Mouse (Mus musculus) stomach, embryonic 16.5 days (tissue): ENCODE data around the gene Tor1a. TPM values are rescaled to one million over a fixed set of nuclear protein-coding genes. Genes with fewer than 3 reads are reported as not detected.
"Not testable (repeated sequence)": the region's sequence is repeated elsewhere in the genome, so short reads cannot be mapped to it uniquely, and the experiment has no call there.

Source experiments
- ATAC-seq: fragments of 200-750 bp; cut with Nextera tagmentation; 2 replicates; pipeline ENCODE4 v1.8.0; 2017; ENCODE audit warnings: moderate number of reproducible peaks, moderate TSS enrichment; ENCODE audit not compliant: insufficient read depth, low FRiP score
- H3K27ac ChIP-seq: fragments of 300-500 bp; sonication (generic); 2 replicates; pipeline ENCODE4 v1.5.1; 2014; ENCODE audit warnings: low read length
- H3K27me3 ChIP-seq: fragments of 300-500 bp; sonication (generic); 2 replicates; pipeline ENCODE4 v1.6.1; 2014; ENCODE audit warnings: low read length, control low read depth, mixed read lengths; ENCODE audit not compliant: control insufficient read depth, insufficient read depth
- H3K36me3 ChIP-seq: fragments of 300-500 bp; sonication (generic); 2 replicates; pipeline ENCODE4 v1.6.1; 2014; ENCODE audit warnings: low read length; ENCODE audit not compliant: control insufficient read depth, insufficient read depth
- H3K4me1 ChIP-seq: fragments of 300-500 bp; sonication (generic); 2 replicates; pipeline ENCODE4 v1.6.1; 2014; ENCODE audit warnings: low read length, control low read depth, mixed read lengths; ENCODE audit not compliant: control insufficient read depth, insufficient read depth
- H3K4me2 ChIP-seq: fragments of 300-500 bp; sonication (generic); 2 replicates; pipeline ENCODE4 v1.6.1; 2014; ENCODE audit warnings: low read depth, low read length, mixed read lengths
- H3K4me3 ChIP-seq: fragments of 300-500 bp; sonication (generic); replicated peaks from 2 replicates; pipeline ENCODE4 v1.5.1; 2014; ENCODE audit warnings: mild to moderate bottlenecking, low read length
- H3K9ac ChIP-seq: fragments of 300-500 bp; sonication (generic); 2 replicates; pipeline ENCODE4 v1.6.1; 2014; ENCODE audit warnings: low read length
- H3K9me3 ChIP-seq: fragments of 300-500 bp; sonication (generic); replicated peaks from 2 replicates; pipeline ENCODE4 v1.6.1; 2016; ENCODE audit warnings: low read length, control low read depth; ENCODE audit not compliant: control insufficient read depth
- WGBS: fragments of 180-500 bp; shearing (Covaris S2); extraction: QIAGEN DNeasy Blood & Tissue Kit; methylation state at CpG from one replicate; pipeline ENCODE4 v1.1.7; 2014; 5-methylcytosine and 5-hydroxymethylcytosine counted together
- polyA plus RNA-seq: library from polyadenylated mRNA; unstranded; fragments of >200 nt; fragmentation: Nextera tagmentation; extraction: Ambion mirVana; gene quantifications from 2 replicates; pipeline ENCODE4 v1.2.1, GENCODE M21; 2015

Tor1a gene
- polyA plus RNA-seq, 1 experiment from 2014 or later, result 75.1 TPM

DNA sequence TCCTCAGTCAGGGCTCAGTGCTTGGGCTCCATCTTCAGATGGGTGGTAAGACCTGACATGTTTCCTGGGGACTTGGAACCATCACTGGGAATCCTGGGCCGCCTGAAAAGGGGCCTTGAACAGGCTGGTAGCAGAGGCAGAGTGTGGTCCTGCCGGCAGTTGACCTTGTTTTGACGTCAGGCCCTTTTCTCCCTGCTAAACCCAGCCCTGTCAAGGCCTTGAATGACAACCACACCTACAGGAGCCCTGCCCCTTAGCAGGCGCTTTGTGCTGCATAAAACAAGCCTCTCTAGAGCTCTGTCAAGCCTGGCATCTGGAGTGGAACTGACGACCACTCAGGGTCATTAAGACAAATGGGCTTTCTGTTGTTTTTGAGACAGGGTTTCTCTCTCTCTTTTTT is 7.9 kb downstream of the Tor1a start:
- Histone ChIP-seq H3K27ac (no peak overlapping the region), H3K9ac (no peak overlapping the region), H3K4me2 (no peak overlapping the region), H3K36me3 (peaks cover 22% of the 10 kb centered on the region; the same call in 1 of the 2 replicates), H3K4me3 (no peak overlapping the region), H3K4me1 (peaks cover 13% of the 10 kb centered on the region), H3K9me3 (no peaks in the 10 kb centered on the region), H3K27me3 (no peaks in the 10 kb centered on the region)
- no peak for ATAC-seq
- WGBS, result 37% methylated on average over 5 of the region's 5 CpGs

DNA sequence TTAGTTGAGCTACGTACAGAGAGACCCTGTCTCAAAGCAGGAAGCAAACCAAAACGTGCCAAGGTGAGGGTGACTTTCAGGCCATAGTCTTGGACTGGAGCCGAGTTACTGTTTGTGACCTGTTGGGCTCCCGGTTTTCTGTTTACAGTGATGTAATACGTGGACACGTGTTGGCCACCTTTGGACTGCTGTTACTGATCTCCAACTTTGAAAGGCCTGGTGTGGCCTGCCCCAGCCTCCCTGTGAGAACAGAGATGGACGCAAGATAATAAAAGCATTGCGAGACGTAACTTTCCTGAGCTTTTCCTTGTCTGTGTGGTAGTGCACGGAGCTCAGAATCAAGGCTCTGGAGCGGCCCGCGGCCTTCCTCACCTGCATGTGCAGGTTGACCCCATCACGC is 9.0 kb downstream of the Tor1a start:
- Histone ChIP-seq H3K9ac (no peak overlapping the region), H3K27me3 (no peaks in the 10 kb centered on the region), H3K4me3 (no peak overlapping the region), H3K27ac (no peak overlapping the region), H3K4me1 (peaks cover 21% of the 10 kb centered on the region), H3K9me3 (no peaks in the 10 kb centered on the region), H3K36me3 (peaks cover 22% of the 10 kb centered on the region; the same call in 1 of the 2 replicates), H3K4me2 (no peak overlapping the region)
- WGBS, result 84% methylated on average over 14 of the region's 14 CpGs
- no peak for ATAC-seq

DNA sequence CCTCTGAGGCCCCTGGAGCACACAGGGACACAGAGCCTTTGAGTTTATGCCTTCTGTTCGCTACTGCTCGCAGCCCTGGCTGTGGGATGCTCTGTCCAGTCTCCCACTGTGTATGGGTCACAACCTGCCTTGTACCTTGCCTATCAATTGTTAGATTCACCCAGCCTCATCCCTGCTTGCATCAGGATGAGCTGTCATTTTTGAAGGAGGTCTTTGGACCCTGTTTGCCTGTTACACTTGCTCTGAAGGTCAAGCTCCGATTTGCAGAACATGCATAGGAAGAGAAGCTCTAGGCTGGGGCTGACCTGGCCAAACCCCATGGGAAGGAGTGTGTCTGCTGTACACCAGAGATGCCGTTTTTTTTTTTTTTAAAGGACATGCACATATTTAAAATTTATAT is 10.2 kb downstream of the Tor1a start:
- H3K36me3 ChIP-seq, result peaks cover 22% of the 10 kb centered on the region; the same call in 1 of the 2 replicates
- WGBS, result 90% methylated on average over 4 of the region's 4 CpGs
- no peak overlapping the region for H3K4me3 ChIP-seq
- H3K27ac ChIP-seq, result no peak overlapping the region
- H3K27me3 ChIP-seq, result no peaks in the 10 kb centered on the region
- no peak overlapping the region for H3K4me2 ChIP-seq
- H3K9ac ChIP-seq, result no peak overlapping the region
- peaks cover 26% of the 10 kb centered on the region for H3K4me1 ChIP-seq
- ATAC-seq, result no peak
- no peaks in the 10 kb centered on the region for H3K9me3 ChIP-seq

DNA sequence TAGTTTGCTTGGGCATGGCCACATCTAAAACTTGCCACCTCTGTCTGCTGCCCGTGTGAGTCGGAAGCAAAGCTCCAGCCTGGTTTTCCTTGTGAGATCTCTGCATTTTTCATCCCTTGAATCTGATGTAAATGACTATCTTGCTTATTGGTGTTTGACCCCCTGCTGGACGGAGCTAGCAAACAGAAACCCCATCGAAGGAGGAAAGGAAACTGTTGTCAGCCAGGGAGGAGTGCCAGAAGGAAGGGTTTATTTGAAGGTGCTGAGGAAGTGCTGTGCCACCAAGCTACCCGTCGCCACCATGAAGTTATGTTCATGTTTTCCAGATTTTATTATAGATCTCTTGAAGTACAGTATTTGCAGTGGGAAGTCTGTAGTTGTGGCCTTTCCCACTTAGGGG is 12.9 kb downstream of the Tor1a start:
- peak overlapping the region; percentile 6; the same call in 1 of the 2 replicates for H3K4me3 ChIP-seq
- H3K9ac ChIP-seq, result peak overlapping the region; percentile 37
- H3K9me3 ChIP-seq, result no peaks in the 10 kb centered on the region

GRCm38 (mm10) chr2:30952824-30953490 is 14.8 kb downstream of the Tor1a start, which contains the start of gene Tor1b:
Gene Tor1b, plus strand, starts transcription at chr2:30952959.
- WGBS, result under 1% methylated on average over 60 of the region's 60 CpGs
- H3K4me2 ChIP-seq, result peak within 1 kb of the TSS; percentile 64
- no peaks in the 10 kb centered on the region for H3K27me3 ChIP-seq
- H3K27ac ChIP-seq, result peak within 1 kb of the TSS; percentile 84
- H3K4me1 ChIP-seq, result peaks cover 29% of the 10 kb centered on the region
- H3K9ac ChIP-seq, result peak within 1 kb of the TSS; percentile 97
- ATAC-seq, result peak; percentile 87
- H3K36me3 ChIP-seq, result 0 out of 2 replicates have a peak, but pooled peaks cover 5% of the 10 kb centered on the region
- H3K9me3 ChIP-seq, result no peaks in the 10 kb centered on the region
- H3K4me3 ChIP-seq, result peak within 1 kb of the TSS; percentile 89

More for the DNA sequence above, 12.9 kb downstream of the Tor1a start:
- peaks cover 29% of the 10 kb centered on the region for H3K4me1 ChIP-seq
- H3K27ac ChIP-seq, result no peak overlapping the region
- 57% methylated on average over 6 of the region's 6 CpGs for WGBS
- H3K4me2 ChIP-seq, result peak overlapping the region; percentile 64; the same call in 1 of the 2 replicates
- 0 out of 2 replicates have a peak, but pooled peaks cover 15% of the 10 kb centered on the region for H3K36me3 ChIP-seq
- H3K27me3 ChIP-seq, result no peaks in the 10 kb centered on the region
- no peak for ATAC-seq

DNA sequence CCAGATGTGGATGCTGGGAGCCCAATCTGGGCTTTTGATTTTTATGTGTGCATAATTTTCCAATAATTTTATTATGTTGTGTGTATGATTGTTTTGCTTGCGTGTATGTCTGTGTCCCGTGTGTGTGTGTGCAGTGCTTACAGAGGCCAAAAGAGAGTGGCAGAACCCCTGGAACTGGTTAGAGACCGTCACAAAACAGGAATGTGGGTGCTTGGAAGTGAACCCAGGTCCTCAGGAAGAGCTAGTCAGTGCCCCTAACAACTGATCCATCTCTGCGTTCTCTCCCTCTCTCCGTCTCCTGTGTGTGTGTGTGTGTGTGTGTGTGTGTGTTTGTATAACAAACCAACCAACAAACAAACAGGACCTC is 15.3 kb downstream of the Tor1a start:
- 23% methylated on average over 5 of the region's 5 CpGs for WGBS
- Histone ChIP-seq H3K4me3 (peak overlapping the region; percentile 89), H3K9me3 (no peaks in the 10 kb centered on the region), H3K27ac (peak overlapping the region; percentile 84), H3K9ac (peak overlapping the region; percentile 97), H3K4me1 (peaks cover 29% of the 10 kb centered on the region), H3K4me2 (peak overlapping the region; percentile 64), H3K27me3 (no peaks in the 10 kb centered on the region), H3K36me3 (0 out of 2 replicates have a peak, but pooled peaks cover 5% of the 10 kb centered on the region)
- 0 out of 2 replicates have a peak, but pooled peaks have one; percentile 6 for ATAC-seq

- H3K36me3 ChIP-seq, result no peaks in the 10 kb centered on the region
- H3K27me3 ChIP-seq, result no peaks in the 10 kb centered on the region
- WGBS, result 25% methylated on average over 16 of the region's 16 CpGs
- peak overlapping the region; percentile 57 for H3K4me2 ChIP-seq
- H3K9ac ChIP-seq, result 0 out of 2 replicates have a peak overlapping the region, but pooled peaks have one; percentile 65
- peak overlapping the region; percentile 47 for H3K4me3 ChIP-seq
- ATAC-seq, result peak; percentile 70; the same call in 1 of the 2 replicates
- no peaks in the 10 kb centered on the region for H3K4me1 ChIP-seq
- H3K9me3 ChIP-seq, result no peaks in the 10 kb centered on the region
- no peak overlapping the region for H3K27ac ChIP-seq
Observed at GRCm38 (mm10) chr2:30942603-30943011, 25.1 kb downstream of the Tor1a start.

DNA sequence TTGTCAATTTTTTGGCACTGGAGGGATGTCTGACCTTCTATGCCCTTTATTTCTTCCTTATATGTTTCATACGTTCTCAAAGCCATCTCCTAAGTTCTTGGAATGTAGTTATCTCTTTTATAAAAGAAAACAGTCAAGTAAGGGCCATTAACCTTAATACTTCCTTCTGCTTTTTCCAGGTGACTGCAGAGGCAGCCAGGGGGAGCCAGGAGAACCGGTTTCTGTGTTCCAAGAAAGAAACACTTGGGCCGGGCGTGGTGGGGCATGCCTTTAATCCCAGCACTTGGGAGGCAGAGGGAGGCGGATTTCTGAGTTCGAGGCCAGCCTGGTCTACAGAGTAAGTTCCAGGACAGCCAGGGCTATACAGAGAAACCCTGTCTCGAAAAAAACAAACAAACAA is 25.6 kb downstream of the Tor1a start:
- not testable (repeated sequence) for H3K9ac ChIP-seq, H3K36me3 ChIP-seq, H3K4me3 ChIP-seq, ATAC-seq, H3K27me3 ChIP-seq, H3K4me1 ChIP-seq, H3K4me2 ChIP-seq, H3K9me3 ChIP-seq
- 34% methylated on average over 7 of the region's 7 CpGs for WGBS
- peak overlapping the region; percentile 34; the same call in 1 of the 2 replicates for H3K27ac ChIP-seq

DNA sequence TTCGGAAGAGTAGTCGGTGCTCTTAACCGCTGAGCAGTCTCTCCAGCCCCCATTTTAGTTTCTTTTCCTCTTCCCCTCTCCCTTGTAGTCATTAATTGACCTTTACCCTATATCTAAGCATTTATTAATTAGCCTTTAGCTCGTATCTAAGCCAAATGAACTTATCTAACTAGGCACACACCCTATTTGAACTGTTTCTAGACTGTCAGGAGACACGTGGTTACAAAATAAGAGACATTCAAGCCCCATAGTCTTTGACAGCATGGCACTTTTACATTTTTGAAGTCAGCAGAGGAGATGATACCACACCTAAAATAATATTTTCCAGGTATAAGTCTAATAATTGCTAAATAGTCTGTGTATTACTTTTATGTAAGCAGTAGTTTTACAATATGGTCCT is 26.1 kb downstream of the Tor1a start:
- H3K27ac ChIP-seq, result no peak overlapping the region
- no peak for ATAC-seq
- no peaks in the 10 kb centered on the region for H3K36me3 ChIP-seq
- H3K4me3 ChIP-seq, result no peak overlapping the region
- H3K9ac ChIP-seq, result no peak overlapping the region
- H3K4me1 ChIP-seq, result no peaks in the 10 kb centered on the region
- 77% methylated on average over 5 of the region's 5 CpGs for WGBS
- H3K4me2 ChIP-seq, result no peak overlapping the region
- H3K9me3 ChIP-seq, result no peaks in the 10 kb centered on the region
- no peaks in the 10 kb centered on the region for H3K27me3 ChIP-seq
